Mouse (Mus musculus): ENCODE data around the gene Ppil3. TPM values are rescaled to one million over a fixed set of nuclear protein-coding genes. Genes with fewer than 3 reads are reported as not detected.

The Ppil3 gene
- total RNA-seq, 4 experiments from 2014 or later = 27.1 to 32.2 (median 29.8) TPM

DNA sequence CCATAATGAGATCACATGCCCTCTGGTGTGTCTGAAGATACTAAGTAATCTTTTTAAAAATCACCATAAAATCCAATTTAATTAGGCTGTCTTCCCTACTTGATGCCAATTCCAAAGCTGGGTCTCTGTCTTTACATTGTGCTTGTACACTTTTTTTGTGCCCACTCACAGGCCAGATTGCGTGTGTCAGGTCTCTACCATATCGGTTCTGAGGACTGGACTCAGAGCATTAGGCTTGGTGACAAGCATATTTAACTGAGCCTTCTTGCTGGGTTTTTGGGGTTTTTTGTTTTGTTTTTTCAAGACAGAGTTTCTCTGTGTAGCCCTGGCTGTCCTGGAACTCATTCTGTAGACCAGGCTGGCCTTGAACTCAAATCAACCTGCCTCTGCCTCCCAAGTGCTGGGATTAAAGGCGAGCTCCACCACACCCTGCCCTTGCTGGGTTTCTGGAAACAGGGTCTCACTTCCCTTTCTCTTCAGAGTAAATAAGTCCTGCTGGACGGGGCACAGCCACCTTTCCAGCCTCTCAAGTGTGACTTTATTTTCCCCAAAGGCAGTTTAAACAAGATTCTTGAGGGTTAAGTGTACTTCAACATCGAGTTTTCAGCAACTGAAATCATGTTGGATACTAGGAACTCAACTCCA is 35.6 kb downstream of the Ppil3 start:
- DNase-seq (ENCODE audit: low spot score in 2 of 2) = no peak

DNA sequence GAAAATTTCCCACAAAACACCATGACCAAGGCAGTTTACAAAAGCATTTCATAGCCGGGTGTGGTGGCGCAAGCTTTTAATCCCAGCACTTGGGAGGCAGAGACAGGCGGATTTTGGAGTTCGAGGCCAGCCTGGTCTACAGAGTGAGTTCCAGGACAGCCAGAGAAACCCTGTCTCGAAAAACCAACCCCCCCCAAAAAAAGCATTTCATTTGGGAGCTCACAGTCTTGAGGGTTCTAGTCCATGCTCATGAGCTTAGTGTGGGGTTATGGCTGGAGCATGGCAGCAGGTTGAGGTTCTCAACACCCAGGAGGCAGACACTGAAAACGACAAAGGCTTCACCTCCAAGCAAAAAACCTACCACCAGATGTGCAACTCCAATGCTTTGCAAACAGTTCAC is 37.1 kb downstream of the Ppil3 start:
- no peak for DNase-seq (ENCODE audit: low spot score in 2 of 2)

DNA sequence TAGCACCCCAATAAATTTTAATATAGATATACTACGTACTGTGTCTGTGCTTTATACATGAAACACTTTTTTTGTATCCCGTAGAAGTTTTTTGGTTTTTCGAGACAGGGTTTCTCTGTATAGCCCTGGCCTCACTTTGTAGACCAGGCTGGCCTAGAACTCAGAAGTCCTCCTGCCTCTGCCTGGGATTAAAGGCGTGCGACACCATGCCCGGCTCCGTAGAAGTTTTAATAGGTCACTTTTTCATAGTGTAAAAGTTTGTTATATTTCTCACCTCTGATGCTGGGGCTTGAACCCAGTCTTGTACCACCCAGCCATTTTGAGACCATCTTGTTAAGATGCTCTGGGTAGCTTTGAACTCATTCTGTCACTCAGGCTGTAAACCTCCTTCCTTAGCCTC is 38.0 kb downstream of the Ppil3 start:
- no peak for DNase-seq (ENCODE audit: low spot score in 2 of 2)

DNA sequence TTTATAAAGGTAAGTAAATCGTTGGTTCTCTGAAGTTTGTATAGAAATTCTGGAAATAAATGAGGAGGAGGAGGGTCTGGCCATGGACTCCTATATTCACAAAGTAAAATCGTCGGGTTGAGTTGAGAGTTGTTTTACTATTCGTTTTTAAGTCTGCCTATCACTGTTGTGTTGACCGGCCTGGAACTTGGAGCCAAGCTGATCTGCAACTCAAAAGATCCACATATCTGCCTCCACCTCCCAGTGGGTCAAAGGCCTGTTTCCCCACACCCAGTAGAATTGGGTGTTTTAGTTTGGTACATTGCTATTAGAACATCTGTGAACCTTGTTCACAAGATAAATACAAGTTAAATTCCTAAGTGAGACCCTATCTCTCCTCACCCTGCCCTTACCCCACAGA is 41.5 kb downstream of the Ppil3 start:
- no peak for DNase-seq (ENCODE audit: low spot score in 2 of 2)

DNA sequence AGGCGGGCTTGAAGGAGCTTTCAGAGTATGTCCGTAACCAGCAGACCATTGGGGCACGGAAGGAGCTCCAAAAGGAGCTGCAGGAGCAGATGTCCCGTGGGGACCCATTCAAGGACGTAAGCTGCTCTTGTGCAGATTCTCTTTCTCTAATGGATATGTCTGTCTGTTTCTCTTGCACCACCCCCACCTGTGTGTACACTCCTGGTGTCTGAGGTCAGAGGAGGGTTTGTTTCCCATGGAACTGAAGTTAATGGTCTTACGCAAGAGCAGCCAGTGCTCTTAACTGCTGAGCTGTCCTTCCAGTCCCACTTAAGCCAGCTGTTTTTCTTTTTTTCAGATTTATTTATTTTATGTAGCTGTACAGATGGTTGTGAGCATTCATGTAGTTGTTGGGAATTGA is 43.9 kb downstream of the Ppil3 start:
- no peak for DNase-seq (ENCODE audit: low spot score in 2 of 2)

DNA sequence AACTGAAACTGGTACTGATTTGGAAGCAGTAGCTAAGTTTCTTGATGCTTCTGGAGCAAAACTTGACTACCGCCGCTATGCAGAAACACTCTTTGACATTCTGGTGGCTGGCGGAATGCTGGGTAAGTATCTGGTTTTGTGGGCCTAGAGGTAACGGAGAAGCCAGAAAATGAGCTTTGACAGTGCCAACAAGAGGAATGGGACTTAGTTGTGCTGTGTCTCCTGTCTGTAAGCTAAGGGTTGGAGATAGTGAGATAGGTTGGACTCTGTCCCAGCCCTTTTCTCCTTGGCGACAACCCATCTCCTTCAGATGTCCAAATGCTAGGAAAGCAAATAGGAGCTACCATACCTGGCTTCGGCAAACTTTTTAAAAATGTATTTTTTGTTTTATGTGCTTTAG is 47.6 kb downstream of the Ppil3 start:
- DNase-seq (ENCODE audit: low spot score in 2 of 2) = no peak

DNA sequence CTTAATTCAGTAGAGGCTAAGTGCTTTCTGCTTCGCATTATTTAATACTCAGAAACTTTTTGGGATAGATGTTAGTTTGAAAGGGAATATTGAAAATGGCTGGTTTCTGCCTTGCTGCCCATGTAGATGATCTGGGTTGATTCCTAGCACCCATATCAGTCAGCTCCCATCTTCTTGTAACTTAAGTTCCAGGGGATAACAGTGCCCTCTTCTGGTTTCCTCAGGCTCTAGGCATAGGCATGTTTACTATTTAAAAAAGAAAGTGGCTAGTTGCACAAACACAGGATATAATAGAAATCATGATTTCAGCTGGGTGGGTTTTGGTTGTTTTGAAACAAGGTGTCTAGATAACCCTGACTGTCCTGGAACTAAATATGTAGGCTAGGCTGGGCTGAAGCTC is 49.1 kb downstream of the Ppil3 start:
- no peak for DNase-seq (ENCODE audit: low spot score in 2 of 2)

DNA sequence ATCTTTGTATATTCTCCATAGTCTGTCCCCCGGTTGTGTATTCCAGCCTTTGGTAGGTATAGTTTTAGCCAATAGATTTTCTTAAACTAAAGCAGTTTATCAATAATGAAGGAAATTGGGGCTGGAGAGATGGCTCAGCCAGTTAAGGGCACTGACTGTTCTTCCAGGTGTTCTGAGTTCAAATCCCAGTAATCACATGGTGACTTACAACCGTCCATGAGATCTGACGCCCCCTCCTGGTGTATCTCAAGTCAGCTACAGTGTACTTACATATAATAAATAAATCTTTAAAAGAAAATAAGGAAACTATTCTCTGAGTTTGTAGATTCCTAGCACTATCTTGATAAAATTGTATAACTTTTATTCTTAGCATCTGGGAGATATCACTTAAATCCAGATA is 49.9 kb downstream of the Ppil3 start:
- no peak for DNase-seq (ENCODE audit: low spot score in 2 of 2)

DNA sequence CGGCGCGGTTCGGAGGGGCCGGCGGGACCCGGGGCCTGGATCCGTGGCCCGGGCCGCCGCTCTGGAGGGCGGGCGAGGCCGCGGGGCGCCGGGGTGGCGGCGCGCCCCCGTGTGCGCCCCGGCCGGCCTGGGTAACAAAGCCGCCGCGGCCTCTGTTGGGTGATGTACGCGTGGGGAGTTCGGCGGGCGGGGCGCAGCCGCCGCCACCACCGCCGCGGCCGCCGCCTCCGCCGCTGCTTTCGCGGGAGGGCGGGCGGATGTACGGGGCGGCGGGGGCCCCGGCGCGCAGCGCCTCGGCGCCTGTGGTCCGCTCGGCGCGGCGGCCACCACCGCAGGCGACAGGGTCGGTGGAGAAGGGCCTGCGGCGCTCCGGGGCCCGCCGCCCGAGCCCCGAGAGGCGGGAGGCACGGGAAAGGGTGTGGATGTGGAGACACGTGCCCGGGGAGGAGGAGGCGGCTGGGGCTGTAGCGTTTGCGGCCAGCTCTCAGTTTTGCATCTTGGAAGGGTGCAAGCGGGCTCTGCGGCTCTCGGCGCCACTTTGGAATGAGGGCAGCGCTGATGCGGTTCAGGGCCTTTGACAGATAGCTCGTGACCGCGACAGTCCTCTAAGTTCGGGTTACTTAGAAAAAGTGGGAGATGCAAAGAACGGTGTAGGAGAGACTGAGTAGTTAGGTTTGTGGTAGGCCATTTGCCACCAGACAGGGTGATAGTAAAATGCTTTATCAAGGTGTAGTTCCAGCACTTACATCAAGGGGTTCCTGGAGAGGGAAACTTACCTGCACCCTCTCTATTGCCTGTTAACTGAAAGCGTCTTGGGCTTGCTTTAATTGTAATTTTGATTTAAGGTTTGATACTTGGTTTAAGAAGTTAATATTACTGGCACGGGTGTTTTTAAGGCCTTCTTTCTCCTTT is 51.7 kb downstream of the Ppil3 start:
- peak; percentile 31 to 32 for DNase-seq (ENCODE audit: low spot score in 2 of 2)

DNA sequence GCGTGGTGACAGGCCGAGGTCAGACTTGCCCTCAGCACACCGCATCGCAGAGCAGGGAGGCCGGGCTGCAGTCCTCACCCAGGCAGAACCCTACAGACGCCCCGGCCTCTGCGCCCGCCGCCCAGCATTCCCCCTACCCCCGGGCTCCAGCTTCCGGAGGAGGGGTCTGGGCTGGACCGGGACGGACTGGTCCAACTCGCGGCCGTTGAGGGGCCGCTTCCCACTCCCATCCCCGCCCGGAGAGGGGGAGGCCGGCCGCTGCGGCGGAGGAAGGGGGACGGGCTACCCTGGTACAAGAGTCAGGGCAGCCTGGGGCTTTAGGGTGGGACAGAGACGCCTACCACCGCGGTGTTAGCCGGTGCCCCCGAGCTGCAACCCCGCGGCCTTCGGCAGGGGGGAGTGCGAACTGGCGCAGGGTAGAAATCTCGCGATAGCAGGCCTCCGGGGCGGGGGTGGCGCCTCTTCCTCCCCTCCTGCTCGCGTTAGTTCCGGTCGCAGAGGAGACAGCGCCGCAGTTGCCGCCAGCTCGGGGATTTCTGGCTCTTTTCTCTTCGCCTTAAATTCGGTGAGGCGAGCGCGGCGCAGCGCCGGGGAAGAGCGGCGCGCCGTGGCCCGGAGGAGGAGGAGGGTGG is 52.5 kb downstream of the Ppil3 start, which contains the start of gene Bzw1:
Gene Bzw1, plus strand, starts transcription at position 247 of the 632 bp plus-strand sequence.
- DNase-seq (ENCODE audit: low spot score in 2 of 2) = peak; percentile 82 to 89

DNA sequence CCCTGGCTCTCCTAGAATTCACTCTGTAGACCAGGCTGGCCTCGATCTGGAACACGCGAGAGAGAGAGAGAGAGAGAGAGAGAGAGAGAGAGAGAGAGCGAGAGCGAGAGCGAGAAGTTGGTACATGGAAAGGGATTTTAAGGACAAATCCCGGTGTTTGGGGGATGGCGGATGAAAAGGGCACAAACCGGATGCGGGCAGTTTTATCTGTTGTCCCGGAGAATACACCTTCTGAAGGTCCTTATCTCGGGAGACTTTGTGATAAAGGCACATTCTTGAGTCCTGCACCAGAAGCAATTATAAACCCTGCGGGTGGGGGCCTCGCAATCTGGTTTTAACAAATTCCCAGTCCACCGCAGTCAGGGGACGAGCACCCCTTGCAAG is 53.0 kb downstream of the Ppil3 start:
- DNase-seq (ENCODE audit: low spot score in 2 of 2) = no peak

DNA sequence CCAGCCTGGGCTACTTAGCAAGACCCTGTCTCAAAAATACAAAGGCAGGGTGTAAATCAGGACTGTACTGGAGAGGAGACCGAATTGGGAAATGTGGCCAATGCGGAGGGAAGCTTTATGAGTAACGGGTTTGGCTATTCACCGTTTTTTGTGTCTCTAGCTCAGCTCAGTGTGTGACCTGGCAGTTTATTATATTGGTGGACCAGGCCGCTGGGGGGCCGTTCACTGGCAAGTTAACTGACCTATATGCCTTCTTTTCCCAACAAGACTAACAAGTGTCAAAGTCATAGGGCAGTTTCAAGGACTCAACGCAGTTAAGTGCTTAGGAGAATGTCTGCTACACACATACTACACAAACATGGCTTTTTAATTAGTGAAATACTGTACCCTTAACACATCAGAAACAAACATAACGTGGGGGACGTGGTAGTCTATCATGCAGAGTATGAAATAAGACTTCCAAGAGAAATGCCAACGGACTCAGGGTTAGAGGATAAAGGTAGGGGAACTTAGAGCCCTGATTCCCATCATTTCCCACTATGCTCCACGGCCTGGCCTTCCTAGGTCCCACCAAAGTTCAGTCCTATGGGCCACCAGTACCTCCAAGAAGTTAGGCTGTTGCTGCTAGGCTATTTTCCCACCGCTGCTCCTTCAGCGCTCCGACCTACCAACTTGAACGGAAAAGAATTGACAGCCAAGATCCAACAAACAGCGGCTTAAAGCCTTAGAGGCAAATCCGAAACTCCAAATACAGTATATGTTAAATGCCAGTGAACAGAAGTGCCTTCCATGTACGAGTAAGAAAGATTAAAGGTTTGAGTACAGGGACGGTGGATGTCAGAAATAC is 53.6 kb downstream of the Ppil3 start:
- DNase-seq (ENCODE audit: low spot score in 2 of 2) = no peak

DNA sequence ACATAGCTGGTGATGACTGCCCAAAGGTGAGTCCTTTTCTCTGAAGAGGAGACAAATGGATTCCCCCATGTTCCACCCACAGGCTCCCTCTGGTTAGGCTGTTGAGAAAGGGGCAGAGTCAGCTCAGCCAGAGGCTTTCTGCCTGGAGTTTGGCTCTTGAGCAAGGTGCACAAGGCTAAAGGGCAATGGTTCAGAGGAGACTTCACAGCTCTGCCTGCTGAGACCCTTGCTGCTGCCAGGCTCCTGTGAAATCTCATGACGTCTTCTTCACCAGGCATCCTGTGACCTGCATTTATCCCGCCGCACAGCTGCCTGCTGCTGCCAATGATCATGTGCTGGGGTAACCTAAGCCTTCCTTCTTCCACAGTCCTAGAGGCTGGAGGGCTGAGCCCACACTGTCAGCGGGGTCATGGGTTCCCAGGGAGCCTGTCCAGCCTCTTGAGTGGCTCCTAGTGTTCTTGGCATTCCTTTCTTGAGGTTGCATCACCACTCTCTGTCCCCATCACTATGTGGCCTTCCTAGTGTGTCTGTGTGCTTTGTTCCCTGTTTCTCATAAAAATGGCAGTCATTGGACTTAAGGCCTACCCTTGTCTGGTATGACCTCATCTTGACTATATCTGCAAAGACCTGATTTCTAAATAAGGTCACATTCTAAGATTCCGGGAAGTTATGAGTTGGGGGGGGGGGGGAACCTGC is 62.6 kb downstream of the Ppil3 start:
- DNase-seq (ENCODE audit: low spot score in 2 of 2) = no peak

Other genes with a start within 250 kb of the Ppil3 start
- 1 to 10 TPM; 3.0 to 4.0 (median 3.4) TPM for gene Aox4, start 235.1 kb downstream of the Ppil3 start, total RNA-seq (2022)
- gene Aox2, start 167.2 kb downstream of the Ppil3 start, total RNA-seq (2022) = under 1 TPM in 1 of 4 experiments, not detected in 3; 0.09 TPM
- 100 to 1,000 TPM; 127 to 145 (median 134) TPM for gene Bzw1, start 52.6 kb downstream of the Ppil3 start, total RNA-seq (2022)
- gene Clk1, start 21.4 kb downstream of the Ppil3 start, total RNA-seq (2022) = 100 to 1,000 TPM in 3 of 4 experiments, 10 to 100 TPM in 1; 80.9 to 126 (median 112) TPM
- gene Nif3l1, start 335 bp downstream of the Ppil3 start, total RNA-seq (2022) = 10 to 100 TPM; 15.6 to 19.3 (median 18.0) TPM
- gene Orc2, start 59.6 kb upstream of the Ppil3 start, total RNA-seq (2022) = 10 to 100 TPM; 27.0 to 33.9 (median 28.5) TPM
- 100 to 1,000 TPM; 110 to 151 (median 133) TPM for gene Fam126b, start 140.8 kb upstream of the Ppil3 start, total RNA-seq (2022)
- gene Ndufb3, start 140.9 kb upstream of the Ppil3 start, total RNA-seq (2022) = 100 to 1,000 TPM in 2 of 4 experiments, 10 to 100 TPM in 2; 86.4 to 123 (median 101) TPM

Data from left cerebral cortex, adult 8-10 months (tissue).